Mouse (Mus musculus): ENCODE data around the gene Lifr. TPM values are rescaled to one million over a fixed set of nuclear protein-coding genes. Genes with fewer than 3 reads are reported as not detected.

The Lifr gene
- polyA plus RNA-seq, 1 experiment: 101 TPM

DNA sequence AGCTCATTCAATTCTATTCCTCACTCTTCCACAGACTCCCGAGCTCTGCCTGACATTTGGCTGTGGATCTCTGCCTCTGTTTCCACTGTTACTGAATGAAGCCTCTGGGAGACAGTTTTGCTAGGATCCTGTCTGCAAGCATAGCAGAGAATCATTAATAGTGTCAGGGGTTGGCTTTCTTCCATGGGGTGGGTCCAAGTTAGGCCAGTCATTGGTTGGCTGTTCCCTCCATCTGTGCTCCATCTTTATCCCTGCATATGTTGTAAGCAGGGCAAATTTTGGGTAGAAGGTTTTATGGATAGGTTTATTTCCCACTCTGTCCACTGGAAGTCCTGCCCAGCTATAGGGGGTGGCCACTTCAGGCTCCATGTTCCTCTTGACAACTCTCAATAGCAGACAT lies 9.0 kb downstream of the Lifr start:
- no peak for DNase-seq
- TF ChIP-seq CTCF (IDR thresholded peaks at IDR 0.05; ENCODE audit: insufficient read depth, low read length) (no peak), POLR2A (IDR thresholded peaks at IDR 0.05; ENCODE audit: borderline replicate concordance, extremely low read depth, low read depth, low read length) (no peak)
- Histone ChIP-seq H3K4me1 (ENCODE audit: control insufficient read depth, insufficient read depth, low read length) (no peaks in the 10 kb centered on the region), H3K4me3 (replicated peaks; ENCODE audit: extremely low read depth, low read depth, low read length) (no peak overlapping the region)
- 95% methylated on average over 1 of the region's 1 CpGs for WGBS

DNA sequence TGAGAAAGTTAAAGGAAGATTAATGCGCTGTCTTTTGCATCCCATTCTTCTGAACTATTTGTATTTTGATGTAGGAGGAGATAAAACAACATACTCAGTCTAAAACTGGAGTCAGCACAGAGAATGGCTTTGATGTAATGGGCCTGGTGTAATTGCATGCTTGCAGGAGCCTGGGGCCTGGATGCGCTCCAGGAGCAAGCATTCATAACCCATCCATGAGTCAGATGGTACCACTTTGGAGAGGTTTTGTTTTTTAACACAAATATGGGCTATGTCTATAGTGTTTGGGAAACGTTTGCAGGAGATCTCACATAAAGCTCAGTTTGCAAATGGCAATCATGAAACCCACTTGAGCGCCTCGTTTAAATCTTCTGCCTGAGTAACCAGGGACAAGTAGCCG lies 9.8 kb downstream of the Lifr start:
- no peaks in the 10 kb centered on the region for H3K4me1 ChIP-seq (ENCODE audit: control insufficient read depth, insufficient read depth, low read length)
- 90% methylated on average over 6 of the region's 6 CpGs for WGBS
- TF ChIP-seq POLR2A (IDR thresholded peaks at IDR 0.05; ENCODE audit: borderline replicate concordance, extremely low read depth, low read depth, low read length): no peak
- TF ChIP-seq CTCF (IDR thresholded peaks at IDR 0.05; ENCODE audit: insufficient read depth, low read length): no peak
- H3K4me3 ChIP-seq (replicated peaks; ENCODE audit: extremely low read depth, low read depth, low read length): no peak overlapping the region
- DNase-seq: no peak

- Histone ChIP-seq H3K4me1 (ENCODE audit: control insufficient read depth, insufficient read depth, low read length) (no peaks in the 10 kb centered on the region), H3K4me3 (replicated peaks; ENCODE audit: extremely low read depth, low read depth, low read length) (no peak overlapping the region)
- DNase-seq: no peak
- TF ChIP-seq CTCF (IDR thresholded peaks at IDR 0.05; ENCODE audit: insufficient read depth, low read length): no peak
- no peak for TF ChIP-seq POLR2A (IDR thresholded peaks at IDR 0.05; ENCODE audit: borderline replicate concordance, extremely low read depth, low read depth, low read length)
- 84% methylated on average over 2 of the region's 2 CpGs for whole genome bisulfite sequencing
These were observed 12.6 kb downstream of the Lifr start for GRCm38 (mm10) chr15:7103051-7103450.

- DNase-seq: no peak
- no peak overlapping the region for H3K4me3 ChIP-seq (replicated peaks; ENCODE audit: extremely low read depth, low read depth, low read length)
- TF ChIP-seq CTCF (IDR thresholded peaks at IDR 0.05; ENCODE audit: insufficient read depth, low read length): no peak
- no peak for TF ChIP-seq POLR2A (IDR thresholded peaks at IDR 0.05; ENCODE audit: borderline replicate concordance, extremely low read depth, low read depth, low read length)
- H3K4me1 ChIP-seq (ENCODE audit: control insufficient read depth, insufficient read depth, low read length): no peaks in the 10 kb centered on the region
- 34% methylated on average over 5 of the region's 5 CpGs for WGBS
These were observed 14.8 kb downstream of the Lifr start for GRCm38 (mm10) chr15:7105224-7105623.

DNA sequence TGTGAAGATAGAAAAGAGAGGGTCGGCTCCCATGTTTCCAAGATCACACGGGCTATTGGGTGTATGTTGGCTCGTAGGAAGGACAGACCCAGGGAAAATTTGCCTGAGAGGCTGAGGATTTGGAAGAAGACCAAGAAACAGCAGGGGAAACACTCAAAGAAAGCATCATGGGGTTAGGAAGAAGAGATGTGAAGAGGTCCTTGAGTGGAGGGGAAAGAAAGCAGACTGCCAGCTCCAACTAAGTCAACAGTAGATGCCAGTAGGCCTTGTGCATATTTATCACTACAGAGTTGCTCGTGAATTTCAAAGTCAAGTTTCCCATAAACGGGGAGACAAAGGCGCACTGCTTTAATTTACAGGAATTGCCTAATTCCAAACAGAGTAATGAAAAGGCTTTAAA lies 17.7 kb downstream of the Lifr start:
- H3K4me1 ChIP-seq (ENCODE audit: control insufficient read depth, insufficient read depth, low read length): no peaks in the 10 kb centered on the region
- TF ChIP-seq POLR2A (IDR thresholded peaks at IDR 0.05; ENCODE audit: borderline replicate concordance, extremely low read depth, low read depth, low read length) (no peak), CTCF (IDR thresholded peaks at IDR 0.05; ENCODE audit: insufficient read depth, low read length) (no peak)

GRCm38 (mm10) chr15:7112227-7112907 lies 22.0 kb downstream of the Lifr start:
- Histone ChIP-seq H3K4me3 (replicated peaks; ENCODE audit: extremely low read depth, low read depth, low read length) (no peak overlapping the region), H3K4me1 (ENCODE audit: control insufficient read depth, insufficient read depth, low read length) (no peaks in the 10 kb centered on the region)
- WGBS: 82% methylated on average over 6 of the region's 6 CpGs
- no peak for DNase-seq
- TF ChIP-seq POLR2A (IDR thresholded peaks at IDR 0.05; ENCODE audit: borderline replicate concordance, extremely low read depth, low read depth, low read length): no peak
- no peak for TF ChIP-seq CTCF (IDR thresholded peaks at IDR 0.05; ENCODE audit: insufficient read depth, low read length)

More for the DNA sequence above, 17.7 kb downstream of the Lifr start:
- WGBS: 80% methylated on average over 6 of the region's 6 CpGs
- H3K4me3 ChIP-seq (replicated peaks; ENCODE audit: extremely low read depth, low read depth, low read length): no peak overlapping the region
- no peak for DNase-seq

GRCm38 (mm10) chr15:7113906-7114305 lies 23.5 kb downstream of the Lifr start:
- Histone ChIP-seq H3K4me1 (ENCODE audit: control insufficient read depth, insufficient read depth, low read length) (no peaks in the 10 kb centered on the region; the same call in 1 of the 2 replicates), H3K4me3 (replicated peaks; ENCODE audit: extremely low read depth, low read depth, low read length) (no peak overlapping the region)
- 46% methylated on average over 3 of the region's 3 CpGs for WGBS
- TF ChIP-seq CTCF (IDR thresholded peaks at IDR 0.05; ENCODE audit: insufficient read depth, low read length): no peak
- TF ChIP-seq POLR2A (IDR thresholded peaks at IDR 0.05; ENCODE audit: borderline replicate concordance, extremely low read depth, low read depth, low read length): no peak
- DNase-seq: no peak

GRCm38 (mm10) chr15:7115326-7116003 lies 25.1 kb downstream of the Lifr start:
- Histone ChIP-seq H3K4me3 (replicated peaks; ENCODE audit: extremely low read depth, low read depth, low read length) (no peak overlapping the region), H3K4me1 (ENCODE audit: control insufficient read depth, insufficient read depth, low read length) (no peaks in the 10 kb centered on the region; the same call in 1 of the 2 replicates)
- DNase-seq: no peak
- WGBS: 75% methylated on average over 7 of the region's 7 CpGs
- no peak for TF ChIP-seq CTCF (IDR thresholded peaks at IDR 0.05; ENCODE audit: insufficient read depth, low read length)
- TF ChIP-seq POLR2A (IDR thresholded peaks at IDR 0.05; ENCODE audit: borderline replicate concordance, extremely low read depth, low read depth, low read length): no peak

DNA sequence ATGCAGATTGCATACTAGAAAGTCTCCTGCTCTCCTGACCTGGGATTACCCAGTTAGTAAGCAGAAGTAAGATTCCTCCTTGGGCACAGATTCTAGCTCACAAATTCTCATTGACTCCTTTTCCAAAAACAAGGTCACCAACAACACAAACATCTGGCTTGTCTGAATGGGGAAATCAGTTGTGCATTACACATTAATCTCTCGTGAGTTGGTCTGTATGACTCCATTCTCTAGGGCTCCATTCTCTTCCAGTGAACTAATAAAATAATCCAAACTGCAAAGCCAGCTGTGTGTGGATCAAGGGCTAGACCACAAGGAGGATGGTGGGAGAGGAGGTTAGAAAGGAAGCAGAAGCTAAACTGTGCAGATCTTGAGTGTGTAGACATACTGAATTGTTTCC lies 25.8 kb downstream of the Lifr start:
- Histone ChIP-seq H3K4me3 (replicated peaks; ENCODE audit: extremely low read depth, low read depth, low read length) (no peak overlapping the region), H3K4me1 (ENCODE audit: control insufficient read depth, insufficient read depth, low read length) (no peaks in the 10 kb centered on the region; the same call in 1 of the 2 replicates)
- DNase-seq: no peak
- no peak for TF ChIP-seq POLR2A (IDR thresholded peaks at IDR 0.05; ENCODE audit: borderline replicate concordance, extremely low read depth, low read depth, low read length)
- no peak for TF ChIP-seq CTCF (IDR thresholded peaks at IDR 0.05; ENCODE audit: insufficient read depth, low read length)
- WGBS: 76% methylated on average over 1 of the region's 1 CpGs

GRCm38 (mm10) chr15:7116699-7117098 lies 26.3 kb downstream of the Lifr start:
- no peak for DNase-seq
- 86% methylated on average over 3 of the region's 3 CpGs for WGBS
- Histone ChIP-seq H3K4me1 (ENCODE audit: control insufficient read depth, insufficient read depth, low read length) (no peaks in the 10 kb centered on the region; the same call in 1 of the 2 replicates), H3K4me3 (replicated peaks; ENCODE audit: extremely low read depth, low read depth, low read length) (no peak overlapping the region)
- TF ChIP-seq POLR2A (IDR thresholded peaks at IDR 0.05; ENCODE audit: borderline replicate concordance, extremely low read depth, low read depth, low read length) (no peak), CTCF (IDR thresholded peaks at IDR 0.05; ENCODE audit: insufficient read depth, low read length) (no peak)
